Comparison of ENCODE assay signal across 24 mouse cellular contexts in genomic region chr1:176085952-176086648, GRCm38 (mm10).
DNase-seq lines count a peak whose midpoint lies in the region; ATAC-seq and TF ChIP-seq lines count a peak whose summit lies in the region.
"Had no signal": no experiment of that assay in that cellular context is flagged by ENCODE, and none has a peak within 500 bp of the region (broad histone marks: within the 10 kb centered on the region; RNA-seq: fewer than 3 reads in every experiment).

No protein-coding gene starts in this region.

- no peaks in the 10 kb centered on the region for H3K36me3 ChIP-seq in forebrain, embryonic 13.5 days (ENCODE audit: poor library complexity, severe bottlenecking)
- H3K36me3 ChIP-seq in forebrain, embryonic 10.5 days (replicated peaks): no peaks in the 10 kb centered on the region
- no peaks in the 10 kb centered on the region for H3K36me3 ChIP-seq in hindbrain, embryonic 15.5 days
- H3K36me3 ChIP-seq in neural tube, embryonic 14.5 days (ENCODE audit: control insufficient read depth, insufficient read depth, low read length): no peaks in the 10 kb centered on the region
- no peaks in the 10 kb centered on the region for H3K36me3 ChIP-seq in lung, postnatal 0 days (ENCODE audit: insufficient read depth, low read length)
- H3K36me3 ChIP-seq: heart, embryonic 12.5 days; limb, embryonic 10.5 days had no signal

- intact Hi-C loops in left cerebral cortex, postnatal 25 days (cut with DNase I): no loop called here

- peak; percentile 70 for ATAC-seq in forebrain, embryonic 13.5 days
- ATAC-seq in hindbrain, embryonic 15.5 days (ENCODE audit: low FRiP score, low read depth): peak; percentile 72; the same call in 1 of the 2 replicates
- ATAC-seq in neural tube, embryonic 14.5 days (ENCODE audit: low read depth): peak; percentile 52
- ATAC-seq in lung, postnatal 0 days: no peak
- ATAC-seq: activated CD4-positive, CD25-positive, alpha-beta regulatory T cell, adult 4 months; CD4-positive, CD25-positive, alpha-beta regulatory T cell, adult 4 months; inflammation-experienced regulatory T-cells, adult 6 months; liver, postnatal 0 days had no signal

- no peak overlapping the region for H3K4me2 ChIP-seq in forebrain, embryonic 13.5 days
- H3K4me2 ChIP-seq in hindbrain, embryonic 15.5 days: no peak overlapping the region
- H3K4me2 ChIP-seq in neural tube, embryonic 14.5 days (ENCODE audit: low read depth, low read length): no peak overlapping the region
- H3K4me2 ChIP-seq in lung, postnatal 0 days (replicated peaks; ENCODE audit: low read depth, low read length): no peak overlapping the region
- H3K4me2 ChIP-seq: heart, embryonic 12.5 days had no signal

- no peak for TF ChIP-seq EP300 in lung, postnatal 0 days (IDR thresholded peaks at IDR 0.05)

- no peak overlapping the region for H3K9ac ChIP-seq in forebrain, embryonic 13.5 days
- H3K9ac ChIP-seq in hindbrain, embryonic 15.5 days: no peak overlapping the region
- no peak overlapping the region for H3K9ac ChIP-seq in neural tube, embryonic 14.5 days (replicated peaks; ENCODE audit: low read depth, low read length)
- H3K9ac ChIP-seq in lung, postnatal 0 days (replicated peaks; ENCODE audit: low read depth): no peak overlapping the region
- H3K9ac ChIP-seq: heart, embryonic 12.5 days; liver, postnatal 0 days had no signal

- 44% methylated on average over 13 of the region's 13 CpGs for WGBS in forebrain, embryonic 13.5 days
- WGBS in forebrain, embryonic 10.5 days: 79% methylated on average over 13 of the region's 13 CpGs
- WGBS in hindbrain, embryonic 15.5 days: 44% methylated on average over 13 of the region's 13 CpGs
- WGBS in neural tube, embryonic 14.5 days: 55% methylated on average over 13 of the region's 13 CpGs
- 72% methylated on average over 13 of the region's 13 CpGs for WGBS in lung, postnatal 0 days

- DNase-seq in forebrain, embryonic 10.5 days (ENCODE audit: extremely low spot score, low spot score): no peak
- peak; percentile 40 for DNase-seq in brain, adult 2 months (ENCODE audit: low read depth, low spot score)
- no peak for DNase-seq in ovary, postnatal 10 days (ENCODE audit: low spot score)
- DNase-seq in left cerebral cortex, postnatal 25 days (ENCODE audit: low spot score in 2 of 2): no peak
- no peak for DNase-seq in lung, postnatal 0 days (ENCODE audit: low spot score)
- DNase-seq: adrenal gland, postnatal 10 days; cerebellum, adult 11 months; cerebellum, postnatal 14 days; gastrocnemius, adult 2 months; heart, adult 11 months; heart, postnatal 14 days; kidney, adult 2 months; kidney, postnatal 10 days; liver, postnatal 0 days; lung, postnatal 14 days had no signal

- no peaks in the 10 kb centered on the region for H3K27me3 ChIP-seq in forebrain, embryonic 13.5 days
- H3K27me3 ChIP-seq in forebrain, embryonic 10.5 days (ENCODE audit: poor library complexity, severe bottlenecking): no peaks in the 10 kb centered on the region
- H3K27me3 ChIP-seq in hindbrain, embryonic 15.5 days: no peaks in the 10 kb centered on the region
- H3K27me3 ChIP-seq in neural tube, embryonic 14.5 days (ENCODE audit: control insufficient read depth, insufficient read depth, low read length): no peaks in the 10 kb centered on the region
- H3K27me3 ChIP-seq in lung, postnatal 0 days (replicated peaks; ENCODE audit: insufficient read depth, low read length): no peaks in the 10 kb centered on the region
- H3K27me3 ChIP-seq: heart, embryonic 12.5 days had no signal

- no peaks in the 10 kb centered on the region for H3K9me3 ChIP-seq in forebrain, embryonic 13.5 days (replicated peaks)
- no peaks in the 10 kb centered on the region for H3K9me3 ChIP-seq in forebrain, embryonic 10.5 days
- H3K9me3 ChIP-seq in hindbrain, embryonic 15.5 days: no peaks in the 10 kb centered on the region
- H3K9me3 ChIP-seq in neural tube, embryonic 14.5 days (ENCODE audit: control insufficient read depth, low read length): no peaks in the 10 kb centered on the region
- no peaks in the 10 kb centered on the region for H3K9me3 ChIP-seq in lung, postnatal 0 days (ENCODE audit: low read length)
- H3K9me3 ChIP-seq: heart, embryonic 12.5 days; limb, embryonic 10.5 days had no signal

- no peak for TF ChIP-seq CTCF in lung, postnatal 0 days (IDR thresholded peaks at IDR 0.05)

- no peak overlapping the region for H3K4me3 ChIP-seq in forebrain, embryonic 13.5 days
- no peak overlapping the region for H3K4me3 ChIP-seq in forebrain, embryonic 10.5 days
- no peak overlapping the region for H3K4me3 ChIP-seq in hindbrain, embryonic 15.5 days
- no peak overlapping the region for H3K4me3 ChIP-seq in neural tube, embryonic 14.5 days (ENCODE audit: low read depth, low read length)
- H3K4me3 ChIP-seq in lung, postnatal 0 days (ENCODE audit: low read depth, low read length): no peak overlapping the region
- H3K4me3 ChIP-seq: gastrocnemius, adult 2 months; heart, embryonic 12.5 days; layer of hippocampus, adult 2 months; limb, embryonic 10.5 days had no signal

- H3K27ac ChIP-seq in forebrain, embryonic 13.5 days: no peak overlapping the region
- H3K27ac ChIP-seq in forebrain, embryonic 10.5 days: no peak overlapping the region
- H3K27ac ChIP-seq in hindbrain, embryonic 15.5 days (replicated peaks): no peak overlapping the region
- H3K27ac ChIP-seq in neural tube, embryonic 14.5 days (ENCODE audit: low read depth, low read length): no peak overlapping the region
- no peak overlapping the region for H3K27ac ChIP-seq in lung, postnatal 0 days (ENCODE audit: low read length)
- H3K27ac ChIP-seq: gastrocnemius, adult 2 months; layer of hippocampus, adult 2 months; limb, embryonic 10.5 days had no signal

- peaks cover 7% of the 10 kb centered on the region for H3K4me1 ChIP-seq in forebrain, embryonic 13.5 days
- H3K4me1 ChIP-seq in forebrain, embryonic 10.5 days: peaks cover 7% of the 10 kb centered on the region; the same call in 1 of the 2 replicates
- peaks cover 13% of the 10 kb centered on the region; the same call in 1 of the 2 replicates for H3K4me1 ChIP-seq in hindbrain, embryonic 15.5 days (replicated peaks)
- peaks cover 3% of the 10 kb centered on the region; the same call in 1 of the 2 replicates for H3K4me1 ChIP-seq in neural tube, embryonic 14.5 days (ENCODE audit: control insufficient read depth, insufficient read depth, low read length)
- H3K4me1 ChIP-seq in lung, postnatal 0 days (ENCODE audit: insufficient read depth, low read depth, low read length): no peaks in the 10 kb centered on the region
- H3K4me1 ChIP-seq: heart, embryonic 12.5 days had no signal
